Mouse (Mus musculus) T-helper 1 cell (primary cell): ENCODE measurements around the gene Hook2.

Source experiments
- in situ Hi-C: fragments of 300-600 bp; cut with MboI, MseI; formaldehyde crosslinking; loops from one replicate; pipeline ENCODE4 v1.15.1; 2025; ENCODE audit warnings: high pct_unique_total_duplicates

The Hook2 gene

DNA sequence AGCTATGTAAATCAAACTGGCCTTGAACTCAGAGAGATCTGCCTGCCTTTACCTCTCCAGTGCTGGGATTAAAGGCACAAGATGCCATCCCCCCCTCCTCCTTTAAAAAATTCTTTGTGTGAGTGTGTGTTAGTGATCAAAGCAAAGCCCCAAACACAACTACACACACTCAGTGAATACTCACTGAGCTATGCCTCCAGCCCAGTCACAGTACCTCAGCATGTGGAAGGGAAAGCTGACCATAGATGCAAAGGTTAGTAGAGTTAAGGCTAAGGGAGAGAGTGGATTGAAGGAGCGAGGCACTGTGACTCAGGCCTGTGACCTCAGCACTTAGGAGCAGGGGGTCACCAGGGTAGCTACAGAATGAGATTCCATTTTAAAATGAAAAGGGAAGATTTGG is 17.3 kb upstream of the Hook2 start:
- in situ Hi-C loops: no loop called here

DNA sequence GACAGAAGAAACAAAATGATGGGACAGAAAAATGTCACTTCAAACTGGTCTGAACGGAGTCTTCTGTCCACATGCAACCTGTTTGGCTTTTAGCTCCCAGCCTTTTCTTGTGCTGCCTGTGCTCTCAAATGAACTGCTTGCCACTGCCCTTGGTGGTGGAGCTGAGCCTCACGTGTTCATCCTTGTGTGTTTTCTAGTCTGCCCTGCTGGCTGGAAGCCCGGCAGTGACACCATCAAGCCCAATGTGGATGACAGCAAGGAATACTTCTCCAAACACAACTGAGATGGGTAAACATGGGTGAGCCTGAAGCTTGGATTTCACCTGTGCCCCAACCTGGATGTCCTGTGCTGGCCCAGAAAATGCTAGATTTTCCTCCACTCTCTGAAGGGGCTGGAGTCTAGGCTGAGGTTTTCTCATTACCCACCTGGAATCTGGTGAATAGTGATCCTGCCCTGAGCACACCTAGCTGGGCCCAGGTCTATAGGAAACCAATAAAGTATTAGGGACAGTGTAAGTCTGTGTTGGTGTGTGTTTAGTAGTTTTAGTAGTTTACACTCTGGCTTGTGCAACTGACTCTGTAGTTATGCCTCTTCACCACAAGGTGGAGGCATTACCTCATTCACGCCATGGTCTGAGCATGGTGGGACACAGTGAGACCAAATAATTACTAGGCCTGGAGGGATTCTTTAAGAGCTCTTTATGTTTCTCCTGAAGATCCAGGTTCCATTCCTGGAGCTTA is 16.4 kb upstream of the Hook2 start:
- in situ Hi-C loops: no loop called here

DNA sequence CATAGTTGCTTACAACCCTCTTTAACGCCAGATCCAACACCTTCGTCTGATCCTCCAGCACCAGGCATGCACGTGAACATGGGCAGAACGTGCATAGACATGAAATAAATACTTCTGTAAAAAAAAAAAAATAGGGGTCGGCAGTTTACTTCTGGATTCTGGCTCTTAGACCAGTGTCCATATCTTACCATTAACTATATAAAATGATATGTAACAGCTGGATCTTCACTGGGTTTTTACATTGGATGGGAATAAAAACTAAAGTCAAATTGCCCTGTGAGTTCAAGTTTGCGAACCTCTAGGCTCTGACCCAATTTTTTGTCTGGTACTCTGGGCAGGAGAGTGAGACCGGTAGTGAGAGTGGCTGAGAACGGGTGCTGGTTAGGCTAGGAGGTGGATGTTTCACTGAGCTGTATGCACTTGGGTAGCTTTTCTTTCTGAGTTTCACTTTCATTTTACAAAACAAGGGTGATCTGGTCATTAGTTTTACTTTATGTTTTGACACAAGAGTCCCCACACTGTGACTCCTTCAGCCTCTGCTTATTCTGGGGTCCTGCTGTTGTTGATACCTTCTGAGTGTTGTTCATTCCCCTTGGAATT is 15.8 kb upstream of the Hook2 start:
- in situ Hi-C loops: loop anchor here (5.0 kb wide), 1 partner anchor 53 kb away; the partner anchor contains the start of genes Asna1 and Trir

DNA sequence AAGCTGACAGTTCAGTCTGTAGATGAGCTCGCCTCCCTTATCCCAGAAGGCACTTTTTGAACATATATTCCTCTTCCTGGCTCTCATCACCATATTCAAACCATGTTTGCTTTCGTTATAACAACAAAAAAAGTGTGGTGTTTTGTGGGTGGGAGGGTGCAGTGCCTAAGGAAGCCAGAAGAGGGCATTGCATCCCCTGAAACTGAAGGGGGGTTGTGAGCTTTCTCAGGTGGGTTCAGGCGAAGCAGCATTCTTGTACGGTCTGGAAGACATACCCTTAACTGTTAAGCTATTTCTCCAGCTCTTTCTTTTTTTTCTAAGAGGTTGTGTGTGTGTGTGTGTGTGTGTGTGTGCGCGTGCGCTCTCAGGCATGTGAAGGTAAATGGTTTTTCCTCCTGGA is 15.0 kb upstream of the Hook2 start:
- in situ Hi-C loops: loop anchor here (5.0 kb wide), 1 partner anchor 52 kb away; the partner anchor contains the start of genes Asna1 and Trir

DNA sequence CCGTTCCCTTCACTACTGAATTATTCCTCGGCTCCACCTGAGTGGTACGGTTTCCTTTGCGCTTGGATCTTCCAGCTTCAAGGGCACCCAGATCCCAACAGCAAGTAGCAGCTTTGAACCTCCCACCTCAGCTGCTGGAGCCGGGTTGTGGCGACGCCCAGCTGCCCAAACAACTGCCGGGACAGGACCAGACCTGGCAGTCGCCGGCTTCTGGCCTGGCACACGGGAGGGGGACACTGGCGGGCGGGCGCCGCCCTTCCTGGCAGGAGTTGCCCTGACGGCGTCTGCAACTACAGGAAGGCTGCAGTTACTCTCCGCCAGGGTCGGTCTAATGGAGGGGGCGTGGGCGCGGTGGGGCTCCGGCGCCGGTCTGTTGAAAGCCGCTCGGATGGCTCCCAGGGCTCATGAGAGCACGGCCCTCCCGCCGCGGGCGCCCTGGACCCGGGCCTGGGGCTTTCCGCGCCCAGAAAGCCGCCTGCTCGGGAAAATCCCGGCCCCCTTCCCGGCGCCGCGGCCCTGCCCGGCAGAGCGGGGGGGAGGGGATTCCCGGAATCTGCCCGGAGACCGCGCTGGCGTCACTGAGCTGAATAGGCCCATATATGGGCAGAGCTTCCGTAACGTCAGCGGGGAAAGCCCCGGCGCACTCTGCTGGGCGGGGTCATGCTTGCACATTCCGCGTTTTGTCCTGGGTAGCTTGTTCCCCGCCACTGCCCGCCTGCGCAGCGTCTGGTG is 14.2 kb upstream of the Hook2 start:
- in situ Hi-C loops: loop anchor here (5.0 kb wide), 1 partner anchor 51 kb away; the partner anchor contains the start of genes Asna1 and Trir

DNA sequence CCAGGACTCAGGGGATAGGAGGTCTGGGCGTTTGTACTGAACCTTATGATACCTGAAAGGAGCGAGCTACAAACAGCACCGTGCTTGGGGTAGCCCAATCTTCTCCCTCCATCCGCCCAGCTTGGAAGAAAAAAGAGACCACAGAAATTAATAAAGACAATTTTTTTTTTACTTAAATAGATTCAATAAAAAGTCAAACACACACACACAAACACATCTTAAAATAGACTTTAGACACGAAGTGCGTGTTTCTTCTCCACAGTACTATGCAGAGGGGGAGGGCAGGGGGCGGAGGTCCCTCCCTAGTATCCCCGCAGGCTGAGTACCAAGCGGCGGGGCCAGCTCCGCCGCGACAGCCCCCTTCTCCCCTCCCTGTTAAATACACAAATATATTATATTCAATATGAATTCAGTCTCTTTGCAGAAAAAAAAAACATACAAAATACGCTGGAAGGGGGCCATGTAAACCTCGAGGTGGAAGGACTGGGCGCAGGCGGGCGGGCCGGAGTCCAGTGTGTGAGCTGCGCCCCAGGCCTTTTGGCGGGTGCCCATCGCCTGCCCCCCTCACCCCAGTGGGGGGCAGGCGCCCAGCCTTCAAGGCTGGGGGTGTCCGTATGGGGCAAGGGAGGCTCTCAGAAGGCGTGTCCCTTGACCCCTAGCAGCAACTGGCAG is 13.5 kb upstream of the Hook2 start:
- in situ Hi-C loops: loop anchor here (5.0 kb wide), 1 partner anchor 50 kb away; the partner anchor contains the start of genes Asna1 and Trir

DNA sequence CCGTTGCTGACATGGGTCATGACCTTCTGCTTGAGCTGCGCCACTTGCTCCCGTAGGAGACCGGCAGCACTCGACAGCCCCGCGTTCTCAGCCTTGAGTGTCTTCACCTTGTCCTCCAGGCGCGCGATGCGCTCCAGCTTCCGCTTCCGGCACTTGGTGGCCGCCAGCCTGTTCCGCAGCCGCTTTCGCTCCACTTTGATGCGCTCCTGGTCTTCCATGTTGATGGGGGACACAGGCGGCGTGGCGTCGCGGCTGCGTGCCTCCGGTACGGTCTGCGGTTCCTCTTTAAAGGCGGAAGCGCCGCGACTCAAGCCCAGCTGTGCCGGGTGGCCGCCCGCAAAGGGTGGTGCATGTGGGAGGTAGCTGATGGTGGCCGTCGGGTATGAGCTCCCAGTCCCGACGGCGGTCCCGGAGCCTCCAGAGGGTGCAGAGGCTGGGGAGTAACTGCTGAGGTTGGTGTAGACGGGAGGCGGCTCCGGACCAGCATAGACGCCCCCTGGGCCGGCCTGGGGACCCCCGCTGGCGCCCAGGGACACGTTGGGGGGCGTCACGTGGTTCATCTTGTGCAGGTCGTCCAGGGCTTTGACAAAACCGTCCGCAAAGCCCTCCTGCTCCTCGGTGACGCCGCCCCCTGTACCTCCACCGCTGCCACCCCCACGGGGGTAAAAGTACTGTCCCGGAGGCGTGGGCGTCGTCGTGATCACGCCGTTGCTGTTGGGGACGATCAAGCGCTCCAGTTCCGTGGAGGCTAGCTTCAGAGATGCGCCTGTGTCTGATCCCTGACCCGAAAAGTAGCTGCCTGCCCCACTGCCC is 12.8 kb upstream of the Hook2 start:
- in situ Hi-C loops: loop anchor here (5.0 kb wide), 1 partner anchor 50 kb away; the partner anchor contains the start of genes Asna1 and Trir

DNA sequence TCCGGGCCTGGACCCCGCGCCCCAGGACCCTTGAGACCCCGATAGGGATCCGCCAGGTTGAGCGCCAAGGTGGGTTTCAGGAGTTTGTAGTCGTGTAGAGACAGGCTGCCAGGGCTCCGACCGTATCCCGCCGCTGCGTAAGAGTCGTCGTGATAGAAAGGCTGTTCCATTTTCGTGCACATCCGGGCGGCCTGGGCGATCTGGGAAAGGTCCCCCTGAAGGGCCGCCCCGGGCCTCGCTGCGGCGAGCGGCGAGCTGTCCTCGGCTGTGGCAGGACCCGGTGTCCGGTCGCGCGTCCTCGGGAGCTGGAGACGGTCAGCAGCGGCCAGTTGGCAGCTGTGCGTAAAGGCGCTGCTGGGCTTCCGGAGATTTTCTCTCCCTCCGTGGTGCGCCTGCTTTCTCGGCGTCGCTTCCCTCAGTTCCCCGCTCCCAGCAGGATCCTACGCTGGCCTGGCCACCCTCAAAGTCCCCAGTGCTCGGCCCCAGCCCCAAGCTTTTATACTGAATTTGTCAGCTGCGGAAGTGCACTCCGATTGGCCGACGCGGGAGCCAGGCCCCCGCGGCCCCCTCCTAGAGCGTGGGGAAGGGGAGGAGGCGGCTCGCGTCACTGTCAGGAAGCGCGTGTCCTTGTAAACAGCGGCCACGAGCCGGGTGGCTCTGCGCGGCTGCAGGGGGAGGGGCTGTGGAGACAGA is 12.0 kb upstream of the Hook2 start, which contains the start of gene Junb:
TSS of gene Junb (minus strand) at position 471 of the 693 bp plus-strand sequence.
- in situ Hi-C loops: loop anchor here (5.0 kb wide), 1 partner anchor 49 kb away; the partner anchor contains the start of genes Asna1 and Trir

DNA sequence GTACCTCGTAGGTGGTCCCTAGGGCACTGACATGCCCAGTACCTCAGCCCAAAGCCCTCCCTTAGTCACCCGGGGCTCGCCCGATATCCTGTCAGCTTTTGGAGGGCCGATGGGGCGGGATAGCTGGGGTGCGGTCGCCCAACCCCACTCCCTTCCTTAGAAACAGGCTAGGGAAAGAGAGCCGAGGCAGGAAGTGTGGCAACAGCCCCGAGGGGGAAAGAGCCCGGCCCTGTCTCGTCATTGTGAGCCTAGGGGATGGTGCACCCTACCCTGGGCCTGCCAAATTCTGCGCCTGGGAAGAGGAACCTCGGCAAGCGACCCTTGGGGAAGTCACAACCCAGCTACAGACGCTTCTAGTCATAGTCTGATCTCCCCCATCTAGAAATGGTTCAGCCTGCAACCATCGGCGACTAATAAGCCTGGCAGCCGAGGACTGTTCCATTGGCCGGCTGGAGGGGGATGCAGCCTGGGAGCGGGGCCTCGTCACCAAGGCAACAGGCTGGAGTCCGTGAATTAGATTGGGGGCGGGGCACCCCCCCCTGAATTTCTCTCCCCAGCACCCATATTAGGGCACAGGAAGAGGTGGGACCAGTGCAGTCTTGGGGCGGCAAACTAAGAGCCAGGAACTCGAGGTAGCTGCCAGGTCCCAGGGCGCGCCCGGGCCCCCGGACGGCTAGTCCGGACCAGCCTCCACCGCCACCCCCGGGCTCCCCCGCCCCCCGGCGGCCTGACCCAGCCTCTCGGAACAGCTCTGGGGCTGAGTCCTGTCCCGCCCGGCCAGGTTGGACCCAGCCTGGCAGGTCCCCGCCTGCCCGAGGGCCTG is 10.6 kb upstream of the Hook2 start:
- in situ Hi-C loops: loop anchor here (5.0 kb wide), 1 partner anchor 47 kb away; the partner anchor contains the start of genes Asna1 and Trir

DNA sequence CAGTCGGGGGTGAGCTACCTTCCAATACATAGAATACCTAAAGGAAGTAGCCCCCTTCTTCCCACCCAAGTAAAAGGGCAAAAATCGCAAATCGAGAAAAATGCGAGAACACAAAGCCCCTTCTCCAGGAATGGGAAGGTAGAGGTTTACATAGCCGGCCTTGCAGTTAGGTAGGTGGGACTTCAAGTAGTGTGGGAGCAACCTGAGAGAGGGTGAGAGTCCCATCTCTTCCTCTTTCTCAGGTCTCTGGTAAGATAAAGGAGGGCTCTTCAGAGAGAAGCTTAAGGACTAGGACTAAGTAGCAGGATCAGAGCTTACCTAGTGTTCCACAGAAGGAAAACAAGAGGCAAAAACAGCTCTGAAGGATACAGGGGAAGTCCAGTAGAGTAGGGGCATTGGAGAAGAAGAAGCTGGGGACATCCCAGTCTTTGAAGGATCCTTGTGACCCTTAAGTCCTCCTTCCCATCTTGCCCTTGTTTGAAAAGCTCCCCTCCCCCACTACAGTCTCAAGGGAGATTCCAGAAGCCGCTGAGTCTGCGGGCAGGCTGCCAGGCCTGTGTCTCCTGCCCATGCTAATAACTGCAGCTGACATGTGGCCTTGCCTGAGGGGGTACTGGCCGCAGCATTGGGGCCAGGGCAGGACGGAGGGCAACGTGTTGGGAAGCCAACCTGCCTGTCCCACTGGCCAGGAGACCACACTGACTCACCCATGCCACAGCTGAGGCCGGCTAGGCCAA is 9.6 kb upstream of the Hook2 start:
- in situ Hi-C loops: no loop called here

DNA sequence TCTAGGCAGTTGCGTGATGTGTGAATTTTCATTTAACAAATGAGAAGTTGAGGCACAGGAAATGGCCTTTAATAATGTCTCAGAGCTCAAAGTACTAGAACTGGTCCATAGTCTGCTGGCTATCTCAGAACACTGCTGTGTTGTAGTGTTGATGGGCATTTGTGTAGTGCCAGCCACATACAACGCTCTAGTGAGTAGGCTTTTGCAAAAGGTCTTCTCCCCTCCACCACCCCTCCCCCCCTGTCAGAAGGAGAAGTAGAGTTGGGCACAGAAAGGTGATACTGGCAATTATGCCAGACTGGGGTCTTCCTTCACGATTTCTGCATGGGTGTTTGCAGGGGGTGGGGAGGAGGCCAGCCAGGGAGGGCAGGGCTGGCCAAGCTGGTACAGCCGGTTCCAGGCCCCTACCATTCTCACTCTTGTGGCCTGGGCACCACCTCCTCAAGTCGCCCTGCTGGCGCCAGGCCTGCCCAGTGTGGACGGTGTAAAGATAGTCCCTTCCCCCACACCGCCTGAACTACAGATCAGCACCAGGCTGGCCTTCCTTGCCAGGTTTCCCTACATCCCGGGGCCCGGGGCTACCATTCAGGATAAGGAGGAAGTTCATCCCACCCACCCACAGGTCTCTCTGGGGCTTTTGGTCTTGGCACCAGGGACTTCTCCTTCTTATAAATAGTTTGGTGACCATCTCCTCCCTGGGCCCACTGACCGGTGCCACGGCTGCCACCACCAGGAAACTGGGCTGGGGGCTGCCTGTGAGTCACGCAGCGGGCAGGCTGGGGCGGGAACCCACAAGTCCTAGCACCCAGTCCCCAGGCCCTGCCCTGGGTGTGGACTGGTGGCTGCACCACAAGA is 8.5 kb upstream of the Hook2 start:
- in situ Hi-C loops: no loop called here

DNA sequence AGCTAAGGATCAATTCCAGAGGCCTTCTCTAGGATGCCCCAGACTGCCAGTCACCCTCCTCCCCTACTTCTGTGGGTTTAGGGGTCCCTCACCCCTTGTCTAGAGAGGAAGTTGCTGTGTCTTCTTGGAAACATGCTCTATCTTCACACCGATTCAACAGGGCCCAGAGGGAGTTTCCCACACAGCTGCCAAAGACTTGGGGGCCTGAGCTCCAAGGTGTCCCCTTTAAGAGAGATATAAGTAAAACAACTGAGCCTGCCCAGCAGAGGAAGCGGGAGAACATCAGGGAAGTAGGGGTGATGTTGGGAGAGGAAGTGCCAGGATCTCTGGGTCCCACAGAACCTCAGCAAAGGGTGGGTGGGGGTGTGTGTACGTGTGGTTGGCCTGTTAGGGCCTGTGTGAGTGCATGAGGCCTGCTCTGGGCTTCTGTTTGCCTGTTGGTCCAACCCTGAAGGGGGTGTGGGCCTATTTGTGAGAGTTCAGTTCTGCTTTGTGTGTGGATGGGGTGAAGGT is 7.8 kb upstream of the Hook2 start:
- in situ Hi-C loops: no loop called here

DNA sequence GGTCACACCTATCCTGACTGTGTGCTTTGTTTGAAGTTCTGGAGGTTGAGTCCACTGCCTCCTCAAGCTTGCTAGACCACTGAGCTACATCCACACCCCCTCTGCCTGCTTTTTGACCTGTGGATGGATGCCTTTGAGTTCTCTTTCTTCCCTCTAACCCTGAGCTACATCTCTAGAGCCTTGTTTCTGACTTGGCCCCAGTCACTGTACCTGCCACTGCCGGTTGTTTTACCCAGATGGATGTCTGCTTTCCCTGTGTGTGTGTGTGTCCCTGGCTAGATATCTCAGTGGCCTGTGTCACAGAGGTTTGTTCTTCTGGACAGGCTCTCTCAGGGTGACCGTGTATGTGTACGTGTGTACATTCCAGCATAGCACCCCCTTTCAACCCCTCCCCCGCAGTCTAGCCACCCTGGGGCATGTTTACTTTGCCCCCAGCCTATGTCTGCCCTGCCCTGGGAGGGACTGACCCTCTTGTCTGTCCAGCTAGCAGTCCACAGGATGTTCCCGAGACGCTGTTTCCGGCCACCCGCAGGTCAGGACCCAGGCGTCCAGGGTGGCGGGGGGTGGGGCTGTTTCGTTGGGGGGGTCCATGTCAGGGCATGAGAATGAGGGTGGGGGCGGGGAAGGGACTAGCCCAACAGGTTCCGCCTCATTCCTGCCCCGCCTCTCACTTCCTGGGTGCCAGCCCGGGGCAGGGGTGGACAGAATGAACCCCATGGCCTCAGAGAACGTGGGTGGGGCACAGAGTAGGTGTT is 5.9 kb upstream of the Hook2 start:
- in situ Hi-C loops: no loop called here

DNA sequence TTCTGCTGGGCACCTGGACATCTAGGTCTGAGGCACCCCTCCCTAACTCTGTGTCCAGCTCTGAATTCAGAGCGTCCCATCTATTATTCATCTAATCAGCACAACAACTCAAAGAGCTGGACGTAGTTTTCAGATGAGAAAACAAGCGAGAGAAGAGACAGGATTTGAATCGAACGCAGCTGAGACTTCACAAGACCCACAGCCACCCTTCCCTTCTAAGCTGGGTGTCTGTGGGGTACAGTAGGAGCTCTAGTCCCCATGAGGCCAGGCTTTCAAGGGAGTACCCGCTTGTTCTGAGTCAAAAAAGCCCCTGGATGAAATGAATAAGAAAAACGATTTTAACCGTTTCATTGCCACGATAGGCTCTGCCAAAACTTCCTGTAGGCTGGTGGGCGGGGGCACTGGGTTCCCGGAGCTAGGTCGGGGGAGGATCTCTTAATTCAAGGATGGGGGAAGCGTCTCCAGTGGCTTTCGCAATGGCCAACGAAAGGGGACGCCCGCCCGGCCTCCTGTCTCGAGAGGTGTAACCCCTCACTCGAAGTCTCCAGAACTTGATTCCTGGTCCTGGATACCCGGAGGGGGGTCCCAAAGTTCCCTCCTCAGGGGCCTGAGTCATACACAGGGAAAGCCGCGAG is 5.2 kb upstream of the Hook2 start:
- in situ Hi-C loops: no loop called here

DNA sequence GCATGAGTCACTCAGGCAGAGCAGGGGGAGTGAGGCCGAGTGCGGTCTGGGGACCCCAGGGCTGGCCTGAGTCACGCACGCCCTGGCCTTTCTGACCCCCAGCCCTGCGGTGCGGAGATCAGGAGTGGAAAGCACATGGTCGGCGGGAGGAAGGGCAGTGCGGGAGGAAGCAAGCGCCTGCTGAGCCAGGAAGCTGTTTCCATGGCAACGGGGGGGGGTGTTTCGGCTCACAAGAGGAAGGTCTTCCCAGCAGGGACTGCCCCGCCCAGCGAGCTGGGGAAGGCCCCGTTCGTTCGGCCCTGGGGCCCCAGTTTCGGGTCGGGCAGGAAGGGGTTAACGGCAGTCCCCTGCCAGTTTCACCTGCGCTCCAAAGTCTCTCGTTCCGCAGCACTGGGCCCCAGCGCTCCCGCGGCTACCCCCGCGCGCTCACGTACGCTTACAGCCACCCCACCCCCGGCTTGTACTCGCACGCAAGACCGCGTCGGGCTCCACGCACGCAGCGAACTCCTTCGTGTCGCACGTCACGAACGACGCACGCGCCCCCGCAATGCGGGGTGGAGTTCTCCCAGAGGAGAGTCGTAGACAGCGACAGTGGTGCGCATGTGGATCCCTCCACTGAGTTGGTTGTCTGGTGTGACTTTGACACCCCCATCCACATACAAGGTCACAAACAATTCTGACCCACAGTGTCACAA is 4.6 kb upstream of the Hook2 start:
- in situ Hi-C loops: no loop called here
